Mouse (Mus musculus): ENCODE results near the gene Fosl1. TPM values are rescaled to one million over a fixed set of nuclear protein-coding genes. Genes with fewer than 3 reads are reported as not detected.

Gene Fosl1
- polyA plus RNA-seq, 1 experiment from 2014 or later, result not detected

- no peak overlapping the region for H3K27ac ChIP-seq (ENCODE audit: low read length)
- no peak for ATAC-seq
Observed at GRCm38 (mm10) chr19:5410641-5411040, 36.7 kb upstream of the Fosl1 start.

GRCm38 (mm10) chr19:5411961-5412360 is 35.4 kb upstream of the Fosl1 start:
- no peak for ATAC-seq

More at GRCm38 (mm10) chr19:5410641-5411040, 36.7 kb upstream of the Fosl1 start:
- no peaks in the 10 kb centered on the region for H3K27me3 ChIP-seq (ENCODE audit: control insufficient read depth, insufficient read depth, low read depth, low read length)
- H3K4me2 ChIP-seq (ENCODE audit: low read length), result no peak overlapping the region
- H3K4me3 ChIP-seq (ENCODE audit: low read depth, low read length), result no peak overlapping the region
- no peaks in the 10 kb centered on the region for H3K36me3 ChIP-seq (ENCODE audit: control insufficient read depth, insufficient read depth, low read length)
- no peaks in the 10 kb centered on the region for H3K9me3 ChIP-seq (replicated peaks; ENCODE audit: control insufficient read depth, low read length, poor library complexity, severe bottlenecking)
- peaks cover 12% of the 10 kb centered on the region for H3K4me1 ChIP-seq (ENCODE audit: control insufficient read depth, insufficient read depth, low read length)
- WGBS, result 92% methylated on average over 5 of the region's 5 CpGs
- no peak overlapping the region for H3K9ac ChIP-seq (ENCODE audit: low read depth, low read length)

GRCm38 (mm10) chr19:5413840-5414239 is 33.5 kb upstream of the Fosl1 start:
- Histone ChIP-seq H3K4me3 (ENCODE audit: low read depth, low read length) (no peak overlapping the region), H3K4me2 (ENCODE audit: low read length) (no peak overlapping the region), H3K4me1 (ENCODE audit: control insufficient read depth, insufficient read depth, low read length) (no peaks in the 10 kb centered on the region), H3K27me3 (ENCODE audit: control insufficient read depth, insufficient read depth, low read depth, low read length) (no peaks in the 10 kb centered on the region), H3K9ac (ENCODE audit: low read depth, low read length) (no peak overlapping the region), H3K9me3 (replicated peaks; ENCODE audit: control insufficient read depth, low read length, poor library complexity, severe bottlenecking) (no peaks in the 10 kb centered on the region), H3K36me3 (ENCODE audit: control insufficient read depth, insufficient read depth, low read length) (no peaks in the 10 kb centered on the region), H3K27ac (ENCODE audit: low read length) (no peak overlapping the region)
- 71% methylated on average over 4 of the region's 4 CpGs for WGBS
- no peak for ATAC-seq

More at GRCm38 (mm10) chr19:5411961-5412360, 35.4 kb upstream of the Fosl1 start:
- 66% methylated on average over 5 of the region's 5 CpGs for WGBS
- no peak overlapping the region for H3K4me3 ChIP-seq (ENCODE audit: low read depth, low read length)
- H3K36me3 ChIP-seq (ENCODE audit: control insufficient read depth, insufficient read depth, low read length), result no peaks in the 10 kb centered on the region
- no peaks in the 10 kb centered on the region for H3K9me3 ChIP-seq (replicated peaks; ENCODE audit: control insufficient read depth, low read length, poor library complexity, severe bottlenecking)
- no peak overlapping the region for H3K4me2 ChIP-seq (ENCODE audit: low read length)
- H3K4me1 ChIP-seq (ENCODE audit: control insufficient read depth, insufficient read depth, low read length), result peaks cover 9% of the 10 kb centered on the region
- no peak overlapping the region for H3K9ac ChIP-seq (ENCODE audit: low read depth, low read length)
- no peak overlapping the region for H3K27ac ChIP-seq (ENCODE audit: low read length)
- H3K27me3 ChIP-seq (ENCODE audit: control insufficient read depth, insufficient read depth, low read depth, low read length), result no peaks in the 10 kb centered on the region

- H3K36me3 ChIP-seq (ENCODE audit: control insufficient read depth, insufficient read depth, low read length), result no peaks in the 10 kb centered on the region
- H3K9me3 ChIP-seq (replicated peaks; ENCODE audit: control insufficient read depth, low read length, poor library complexity, severe bottlenecking), result no peaks in the 10 kb centered on the region
- H3K4me1 ChIP-seq (ENCODE audit: control insufficient read depth, insufficient read depth, low read length), result no peaks in the 10 kb centered on the region
- H3K27ac ChIP-seq (ENCODE audit: low read length), result no peak overlapping the region
- H3K4me2 ChIP-seq (ENCODE audit: low read length), result no peak overlapping the region
- no peaks in the 10 kb centered on the region for H3K27me3 ChIP-seq (ENCODE audit: control insufficient read depth, insufficient read depth, low read depth, low read length)
- no peak overlapping the region for H3K9ac ChIP-seq (ENCODE audit: low read depth, low read length)
- no peak overlapping the region for H3K4me3 ChIP-seq (ENCODE audit: low read depth, low read length)
- ATAC-seq, result no peak
- 41% methylated on average over 2 of the region's 2 CpGs for WGBS
Observed at GRCm38 (mm10) chr19:5414534-5414957, 32.8 kb upstream of the Fosl1 start.

- WGBS, result 97% methylated on average over 8 of the region's 8 CpGs
- Histone ChIP-seq H3K27ac (ENCODE audit: low read length) (no peak overlapping the region), H3K9ac (ENCODE audit: low read depth, low read length) (no peak overlapping the region), H3K9me3 (replicated peaks; ENCODE audit: control insufficient read depth, low read length, poor library complexity, severe bottlenecking) (no peaks in the 10 kb centered on the region), H3K27me3 (ENCODE audit: control insufficient read depth, insufficient read depth, low read depth, low read length) (no peaks in the 10 kb centered on the region), H3K4me1 (ENCODE audit: control insufficient read depth, insufficient read depth, low read length) (peaks cover 16% of the 10 kb centered on the region), H3K4me2 (ENCODE audit: low read length) (no peak overlapping the region), H3K36me3 (ENCODE audit: control insufficient read depth, insufficient read depth, low read length) (peaks cover 7% of the 10 kb centered on the region; the same call in 1 of the 2 replicates), H3K4me3 (ENCODE audit: low read depth, low read length) (no peak overlapping the region)
- no peak for ATAC-seq
Observed at GRCm38 (mm10) chr19:5418750-5419466, 28.4 kb upstream of the Fosl1 start.

GRCm38 (mm10) chr19:5419630-5420029 is 27.7 kb upstream of the Fosl1 start:
- WGBS, result 90% methylated on average over 9 of the region's 9 CpGs
- Histone ChIP-seq H3K36me3 (ENCODE audit: control insufficient read depth, insufficient read depth, low read length) (peaks cover 7% of the 10 kb centered on the region; the same call in 1 of the 2 replicates), H3K9ac (ENCODE audit: low read depth, low read length) (no peak overlapping the region), H3K9me3 (replicated peaks; ENCODE audit: control insufficient read depth, low read length, poor library complexity, severe bottlenecking) (no peaks in the 10 kb centered on the region), H3K4me3 (ENCODE audit: low read depth, low read length) (no peak overlapping the region), H3K27me3 (ENCODE audit: control insufficient read depth, insufficient read depth, low read depth, low read length) (no peaks in the 10 kb centered on the region), H3K27ac (ENCODE audit: low read length) (no peak overlapping the region), H3K4me2 (ENCODE audit: low read length) (no peak overlapping the region), H3K4me1 (ENCODE audit: control insufficient read depth, insufficient read depth, low read length) (peaks cover 16% of the 10 kb centered on the region)
- ATAC-seq, result no peak

- H3K36me3 ChIP-seq (ENCODE audit: control insufficient read depth, insufficient read depth, low read length), result peaks cover 7% of the 10 kb centered on the region; the same call in 1 of the 2 replicates
- H3K4me1 ChIP-seq (ENCODE audit: control insufficient read depth, insufficient read depth, low read length), result peaks cover 18% of the 10 kb centered on the region
- H3K9me3 ChIP-seq (replicated peaks; ENCODE audit: control insufficient read depth, low read length, poor library complexity, severe bottlenecking), result no peaks in the 10 kb centered on the region
- no peak overlapping the region for H3K4me2 ChIP-seq (ENCODE audit: low read length)
- no peak for ATAC-seq
- no peak overlapping the region for H3K4me3 ChIP-seq (ENCODE audit: low read depth, low read length)
- 93% methylated on average over 6 of the region's 6 CpGs for WGBS
- H3K27ac ChIP-seq (ENCODE audit: low read length), result no peak overlapping the region
- no peak overlapping the region for H3K9ac ChIP-seq (ENCODE audit: low read depth, low read length)
- H3K27me3 ChIP-seq (ENCODE audit: control insufficient read depth, insufficient read depth, low read depth, low read length), result no peaks in the 10 kb centered on the region
Observed at GRCm38 (mm10) chr19:5420579-5420978, 26.8 kb upstream of the Fosl1 start.

GRCm38 (mm10) chr19:5421784-5422183 is 25.6 kb upstream of the Fosl1 start:
- Histone ChIP-seq H3K4me3 (ENCODE audit: low read depth, low read length) (no peak overlapping the region), H3K27me3 (ENCODE audit: control insufficient read depth, insufficient read depth, low read depth, low read length) (no peaks in the 10 kb centered on the region), H3K4me2 (ENCODE audit: low read length) (no peak overlapping the region), H3K9ac (ENCODE audit: low read depth, low read length) (no peak overlapping the region), H3K36me3 (ENCODE audit: control insufficient read depth, insufficient read depth, low read length) (peaks cover 7% of the 10 kb centered on the region; the same call in 1 of the 2 replicates), H3K4me1 (ENCODE audit: control insufficient read depth, insufficient read depth, low read length) (peaks cover 30% of the 10 kb centered on the region), H3K27ac (ENCODE audit: low read length) (no peak overlapping the region), H3K9me3 (replicated peaks; ENCODE audit: control insufficient read depth, low read length, poor library complexity, severe bottlenecking) (no peaks in the 10 kb centered on the region)
- no peak for ATAC-seq
- 95% methylated on average over 5 of the region's 5 CpGs for WGBS

- no peak overlapping the region for H3K4me2 ChIP-seq (ENCODE audit: low read length)
- 86% methylated on average over 10 of the region's 10 CpGs for WGBS
- no peak overlapping the region for H3K4me3 ChIP-seq (ENCODE audit: low read depth, low read length)
- H3K9me3 ChIP-seq (replicated peaks; ENCODE audit: control insufficient read depth, low read length, poor library complexity, severe bottlenecking), result no peaks in the 10 kb centered on the region
- H3K36me3 ChIP-seq (ENCODE audit: control insufficient read depth, insufficient read depth, low read length), result peaks cover 10% of the 10 kb centered on the region; the same call in 1 of the 2 replicates
- H3K27ac ChIP-seq (ENCODE audit: low read length), result no peak overlapping the region
- ATAC-seq, result no peak
- no peaks in the 10 kb centered on the region for H3K27me3 ChIP-seq (ENCODE audit: control insufficient read depth, insufficient read depth, low read depth, low read length)
- H3K4me1 ChIP-seq (ENCODE audit: control insufficient read depth, insufficient read depth, low read length), result peaks cover 32% of the 10 kb centered on the region
- H3K9ac ChIP-seq (ENCODE audit: low read depth, low read length), result no peak overlapping the region
Observed at GRCm38 (mm10) chr19:5422267-5422666, 25.1 kb upstream of the Fosl1 start.
